Mouse (Mus musculus) layer of hippocampus, adult 6 months (tissue): ENCODE data around the gene Prox2. TPM values are rescaled to one million over a fixed set of nuclear protein-coding genes. Genes with fewer than 3 reads are reported as not detected.

ENCODE experiments used
- long read RNA-seq, 2 experiments: library from polyadenylated mRNA; unstranded; transcript quantifications; one replicate each; pipeline ENCODE4 v2.0.0; 2019 to 2020
- polyA plus RNA-seq: library from polyadenylated mRNA; unstranded; fragments of <200 nt; fragmentation: Nextera tagmentation; gene quantifications from 2 replicates; pipeline ENCODE4 v1.2.3, GENCODE M21; 2021

The Prox2 gene
- polyA plus RNA-seq, result 1.4 and 2.0 TPM in 2 replicates
- long read RNA-seq, experiment 1, partial matches to known transcripts, result 0 of 3 reads
- long read RNA-seq, experiment 1, other reads (novel, unspliced or antisense), result 3 of 3 reads
- long read RNA-seq, experiment 2, partial matches to known transcripts, result 0 of 4 reads
- long read RNA-seq, experiment 2, other reads (novel, unspliced or antisense), result 4 of 4 reads

GRCm38 (mm10) chr12:85110698-85111592 is at the start of gene Prox2, which contains the start of gene Dlst:
Prox2 (minus strand) TSS chr12:85110759.
Dlst (plus strand) TSS chr12:85110833.

GRCm38 (mm10) chr12:85151002-85151774 is 40.6 kb upstream of the Prox2 start, which contains the start of gene Rps6kl1:
Rps6kl1 (minus strand) TSS chr12:85151264.

Other genes starting within 250 kb of the Prox2 start
- not detected in 2 replicates for gene Ltbp2, start 234.2 kb downstream of the Prox2 start, polyA plus RNA-seq
- gene Fcf1, start 139.9 kb downstream of the Prox2 start, polyA plus RNA-seq, result 60.9 and 71.6 TPM in 2 replicates
- gene Arel1, start 139.9 kb downstream of the Prox2 start, polyA plus RNA-seq, result 13.1 TPM in 2 replicates
- 13.2 and 14.0 TPM in 2 replicates for gene Ylpm1, start 114.4 kb downstream of the Prox2 start, polyA plus RNA-seq
- gene Dlst, start 74 bp upstream of the Prox2 start, polyA plus RNA-seq, result 45.9 and 50.4 TPM in 2 replicates
- 18.8 and 18.9 TPM in 2 replicates for gene Rps6kl1, start 40.5 kb upstream of the Prox2 start, polyA plus RNA-seq
- 6.7 and 6.9 TPM in 2 replicates for gene Pgf, start 67.0 kb upstream of the Prox2 start, polyA plus RNA-seq
- 65.5 and 76.9 TPM in 2 replicates for gene Eif2b2, start 108.7 kb upstream of the Prox2 start, polyA plus RNA-seq
- gene Mlh3, start 159.8 kb upstream of the Prox2 start, polyA plus RNA-seq, result 5.9 and 6.6 TPM in 2 replicates
- 68.8 and 70.2 TPM in 2 replicates for gene Acyp1, start 177.7 kb upstream of the Prox2 start, polyA plus RNA-seq
- 0.89 and 1.4 TPM in 2 replicates for gene Zc2hc1c, start 177.8 kb upstream of the Prox2 start, polyA plus RNA-seq
- gene Nek9, start 228.6 kb upstream of the Prox2 start, polyA plus RNA-seq, result 2.8 TPM in 2 replicates